Mouse (Mus musculus) neural tube, embryonic 14.5 days (tissue): ENCODE results near the gene Rufy2. TPM values are rescaled to one million over a fixed set of nuclear protein-coding genes. Genes with fewer than 3 reads are reported as not detected.

Source experiments
- ATAC-seq: fragments of 200-750 bp; cut with Nextera tagmentation; 2 replicates; pipeline ENCODE4 v1.8.0; 2017; ENCODE audit warnings: low read depth, mild to moderate bottlenecking, moderate TSS enrichment, moderate library complexity
- H3K27ac ChIP-seq: fragments of 300-500 bp; sonication (generic); 2 replicates; pipeline ENCODE4 v1.5.1; 2014; ENCODE audit warnings: low read depth, mild to moderate bottlenecking, control low read depth, low read length, moderate library complexity, mixed read lengths
- H3K27me3 ChIP-seq: fragments of 300-500 bp; sonication (generic); 2 replicates; pipeline ENCODE4 v1.6.1; 2014; ENCODE audit warnings: low read length; ENCODE audit not compliant: control insufficient read depth, insufficient read depth
- H3K36me3 ChIP-seq: fragments of 300-500 bp; sonication (generic); 2 replicates; pipeline ENCODE4 v1.6.1; 2014; ENCODE audit warnings: low read length, mixed read lengths; ENCODE audit not compliant: control insufficient read depth, insufficient read depth
- H3K4me1 ChIP-seq: fragments of 300-500 bp; sonication (generic); 2 replicates; pipeline ENCODE4 v1.6.1; 2014; ENCODE audit warnings: low read length; ENCODE audit not compliant: control insufficient read depth, insufficient read depth
- H3K4me2 ChIP-seq: fragments of 300-500 bp; sonication (generic); 2 replicates; pipeline ENCODE4 v1.6.1; 2014; ENCODE audit warnings: mild to moderate bottlenecking, low read depth, low read length, control low read depth
- H3K4me3 ChIP-seq: fragments of 300-500 bp; sonication (generic); 2 replicates; pipeline ENCODE4 v1.5.1; 2014; ENCODE audit warnings: low read depth, low read length, control low read depth, mixed read lengths
- H3K9ac ChIP-seq: fragments of 300-500 bp; sonication (generic); replicated peaks from 2 replicates; pipeline ENCODE4 v1.6.1; 2014; ENCODE audit warnings: low read depth, mild to moderate bottlenecking, control low read depth, low read length, mixed read lengths
- H3K9me3 ChIP-seq: fragments of 300-500 bp; sonication (generic); 2 replicates; pipeline ENCODE4 v1.6.1; 2016; ENCODE audit warnings: low read length; ENCODE audit not compliant: control insufficient read depth
- WGBS: fragments of 180-500 bp; shearing (Covaris S2); extraction: QIAGEN DNeasy Blood & Tissue Kit; methylation state at CpG from one replicate; pipeline ENCODE4 v1.1.7; 2014; 5-methylcytosine and 5-hydroxymethylcytosine counted together
- polyA plus RNA-seq: library from polyadenylated mRNA; unstranded; fragments of >200 nt; fragmentation: Nextera tagmentation; extraction: Ambion mirVana; gene quantifications from 2 replicates; pipeline ENCODE4 v1.2.1, GENCODE M21; 2014

Gene Rufy2
- polyA plus RNA-seq, 1 experiment from 2014 or later: 73.0 TPM

DNA sequence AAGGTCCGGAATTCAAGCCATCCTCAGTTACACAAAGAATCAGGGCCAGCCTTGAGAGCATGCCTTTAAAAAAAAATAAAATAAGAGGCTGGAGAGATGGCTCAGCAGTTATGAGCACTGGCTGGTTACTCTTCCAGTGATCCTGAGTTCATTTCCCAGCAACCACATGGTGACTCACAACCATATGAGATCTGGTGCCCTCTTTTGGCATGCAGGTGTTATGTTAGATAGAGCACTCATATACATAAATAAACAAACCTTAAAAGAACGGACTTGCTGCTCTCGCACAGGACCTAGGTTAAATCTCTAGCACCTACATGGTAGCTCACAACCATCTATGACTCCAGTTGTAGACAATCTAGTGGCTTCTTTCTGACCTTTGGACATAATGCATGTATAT lies 28.2 kb downstream of the Rufy2 start:
- Histone ChIP-seq H3K9ac (no peak overlapping the region), H3K27me3 (no peaks in the 10 kb centered on the region), H3K4me1 (no peaks in the 10 kb centered on the region), H3K27ac (no peak overlapping the region), H3K36me3 (peaks cover 79% of the 10 kb centered on the region), H3K9me3 (no peaks in the 10 kb centered on the region), H3K4me2 (no peak overlapping the region), H3K4me3 (no peak overlapping the region)
- 81% methylated on average over 3 of the region's 3 CpGs for WGBS
- ATAC-seq: no peak

- no peak overlapping the region for H3K9ac ChIP-seq
- peaks cover 74% of the 10 kb centered on the region for H3K36me3 ChIP-seq
- 88% methylated on average over 4 of the region's 4 CpGs for WGBS
- no peaks in the 10 kb centered on the region for H3K9me3 ChIP-seq
- no peak overlapping the region for H3K4me2 ChIP-seq
- H3K4me3 ChIP-seq: no peak overlapping the region
- no peaks in the 10 kb centered on the region for H3K27me3 ChIP-seq
- no peak overlapping the region for H3K27ac ChIP-seq
- no peak for ATAC-seq
- no peaks in the 10 kb centered on the region for H3K4me1 ChIP-seq
Measured at GRCm38 (mm10) chr10:63010268-63010667, 30.2 kb downstream of the Rufy2 start.

- 87% methylated on average over 6 of the region's 6 CpGs for WGBS
- H3K4me3 ChIP-seq: no peak overlapping the region
Measured at GRCm38 (mm10) chr10:63011556-63011955, 31.5 kb downstream of the Rufy2 start.

DNA sequence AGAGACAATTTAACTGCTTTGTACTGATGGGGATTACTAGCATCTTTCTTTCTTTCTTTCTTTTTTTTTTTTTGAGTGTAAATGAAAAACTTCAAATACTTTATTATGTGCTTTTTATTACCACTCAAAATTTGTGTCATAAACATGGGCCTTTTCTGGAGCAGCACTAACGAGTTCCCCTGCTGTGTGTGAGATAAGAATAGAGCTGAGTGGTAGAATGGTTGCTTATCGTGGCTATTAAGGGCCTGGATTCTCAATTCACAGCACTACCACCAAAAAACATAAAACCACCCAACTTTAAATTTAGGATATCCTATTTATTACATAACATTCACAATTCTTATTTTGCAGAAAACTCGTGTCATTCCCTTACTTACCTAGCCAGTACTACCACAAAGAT lies 33.5 kb downstream of the Rufy2 start:
- H3K9me3 ChIP-seq: no peaks in the 10 kb centered on the region
- no peak for ATAC-seq
- WGBS: 80% methylated on average over 3 of the region's 3 CpGs
- H3K4me3 ChIP-seq: no peak overlapping the region
- no peaks in the 10 kb centered on the region for H3K27me3 ChIP-seq
- H3K9ac ChIP-seq: no peak overlapping the region
- no peak overlapping the region for H3K27ac ChIP-seq
- no peak overlapping the region for H3K4me2 ChIP-seq
- H3K4me1 ChIP-seq: peaks cover under 1% of the 10 kb centered on the region; the same call in 1 of the 2 replicates
- peaks cover 68% of the 10 kb centered on the region for H3K36me3 ChIP-seq

More at GRCm38 (mm10) chr10:63011556-63011955, 31.5 kb downstream of the Rufy2 start:
- ATAC-seq: no peak
- H3K36me3 ChIP-seq: peaks cover 82% of the 10 kb centered on the region
- H3K9me3 ChIP-seq: no peaks in the 10 kb centered on the region
- H3K4me2 ChIP-seq: no peak overlapping the region
- H3K27me3 ChIP-seq: no peaks in the 10 kb centered on the region
- no peak overlapping the region for H3K9ac ChIP-seq
- no peaks in the 10 kb centered on the region for H3K4me1 ChIP-seq
- H3K27ac ChIP-seq: no peak overlapping the region

GRCm38 (mm10) chr10:63014168-63014567 lies 34.1 kb downstream of the Rufy2 start:
- H3K4me1 ChIP-seq: peaks cover 6% of the 10 kb centered on the region; the same call in 1 of the 2 replicates
- no peak overlapping the region for H3K9ac ChIP-seq
- peaks cover 64% of the 10 kb centered on the region for H3K36me3 ChIP-seq
- no peak overlapping the region for H3K4me2 ChIP-seq
- H3K4me3 ChIP-seq: no peak overlapping the region
- H3K27me3 ChIP-seq: no peaks in the 10 kb centered on the region
- 89% methylated on average over 9 of the region's 9 CpGs for WGBS
- no peaks in the 10 kb centered on the region for H3K9me3 ChIP-seq
- H3K27ac ChIP-seq: no peak overlapping the region
- ATAC-seq: no peak

DNA sequence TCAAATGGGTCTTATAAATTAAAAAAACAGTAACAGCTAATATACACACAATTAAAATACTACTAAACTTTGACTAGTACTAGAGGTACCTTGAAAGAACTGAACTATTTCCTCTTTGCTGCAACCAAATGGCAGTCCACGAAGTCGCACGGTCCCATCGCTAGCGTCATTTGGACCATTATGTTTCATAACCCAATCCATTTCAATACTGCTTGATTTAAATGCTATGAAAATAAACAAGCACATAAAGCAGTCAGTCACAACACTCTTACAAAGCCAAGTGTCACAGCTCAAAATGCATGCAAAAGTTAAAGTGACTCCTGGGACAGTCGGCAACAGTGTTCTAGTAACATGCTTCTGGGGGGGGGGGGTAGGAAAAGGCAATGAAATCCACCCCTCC lies 39.3 kb downstream of the Rufy2 start:
- H3K4me1 ChIP-seq: peaks cover 28% of the 10 kb centered on the region
- ATAC-seq: no peak
- no peaks in the 10 kb centered on the region for H3K27me3 ChIP-seq
- WGBS: 62% methylated on average over 6 of the region's 6 CpGs
- no peak overlapping the region for H3K4me3 ChIP-seq
- peaks cover 19% of the 10 kb centered on the region for H3K36me3 ChIP-seq
- H3K4me2 ChIP-seq: peak overlapping the region; percentile 26; the same call in 1 of the 2 replicates
- H3K9ac ChIP-seq: no peak overlapping the region
- no peaks in the 10 kb centered on the region for H3K9me3 ChIP-seq
- H3K27ac ChIP-seq: no peak overlapping the region

GRCm38 (mm10) chr10:63021702-63022101 lies 41.7 kb downstream of the Rufy2 start:
- Histone ChIP-seq H3K27me3 (no peaks in the 10 kb centered on the region), H3K4me1 (peaks cover 39% of the 10 kb centered on the region), H3K9ac (peak overlapping the region; percentile 100; the same call in 1 of the 2 replicates), H3K36me3 (peaks cover 1% of the 10 kb centered on the region; the same call in 1 of the 2 replicates), H3K27ac (no peak overlapping the region), H3K9me3 (no peaks in the 10 kb centered on the region), H3K4me3 (peak overlapping the region; percentile 95), H3K4me2 (peak overlapping the region; percentile 74)
- no peak for ATAC-seq
- WGBS: 49% methylated on average over 4 of the region's 4 CpGs

DNA sequence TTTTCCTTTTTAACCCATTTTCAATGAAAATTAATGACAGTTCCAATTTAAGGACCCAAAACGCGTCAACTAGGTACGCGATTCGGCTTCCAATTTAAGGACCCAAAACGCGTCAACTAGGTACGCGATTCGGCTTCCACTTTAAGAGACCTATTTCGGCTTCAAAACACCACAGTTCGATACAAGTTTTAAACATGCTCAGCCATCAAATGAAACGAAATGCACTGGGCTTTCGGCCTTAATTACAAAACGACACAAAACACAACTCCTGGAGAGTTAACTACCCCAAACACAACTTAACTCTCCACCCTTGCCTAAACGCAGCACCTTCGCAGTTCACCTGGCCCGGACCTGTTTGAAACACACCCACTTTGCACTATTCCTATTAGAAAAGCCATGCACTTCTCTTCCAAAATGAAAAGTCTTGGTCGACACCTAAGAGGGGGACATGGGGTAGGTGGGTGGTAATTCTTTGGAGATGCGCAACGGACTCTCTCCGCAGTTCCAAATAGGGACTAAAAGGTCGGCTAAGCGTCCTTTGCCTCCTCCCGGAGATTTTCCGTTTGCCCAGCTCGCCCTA lies 42.6 kb downstream of the Rufy2 start:
- Histone ChIP-seq H3K4me3 (peak overlapping the region; percentile 95), H3K27me3 (no peaks in the 10 kb centered on the region), H3K4me2 (peak overlapping the region; percentile 74), H3K9me3 (no peaks in the 10 kb centered on the region), H3K27ac (peak overlapping the region; percentile 100), H3K9ac (peak overlapping the region; percentile 100), H3K36me3 (no peaks in the 10 kb centered on the region), H3K4me1 (peaks cover 46% of the 10 kb centered on the region)
- no peak for ATAC-seq
- under 1% methylated on average over 27 of the region's 27 CpGs for WGBS

- WGBS: under 1% methylated on average over 63 of the region's 68 CpGs
- peak overlapping the region; percentile 74 for H3K4me2 ChIP-seq
- peak; percentile 39 for ATAC-seq
- no peaks in the 10 kb centered on the region for H3K9me3 ChIP-seq
- H3K4me1 ChIP-seq: peaks cover 46% of the 10 kb centered on the region
- no peaks in the 10 kb centered on the region for H3K27me3 ChIP-seq
- H3K9ac ChIP-seq: peak overlapping the region; percentile 100
- peak overlapping the region; percentile 100 for H3K27ac ChIP-seq
- H3K36me3 ChIP-seq: no peaks in the 10 kb centered on the region
- peak overlapping the region; percentile 95 for H3K4me3 ChIP-seq
Measured at GRCm38 (mm10) chr10:63023121-63023748, 43.2 kb downstream of the Rufy2 start.
